ENCODE assay signal across 11 mouse cellular contexts in genomic region chr4:133406313-133407056, GRCm38 (mm10). TPM values are rescaled to one million over a fixed set of nuclear protein-coding genes. Genes with fewer than 3 reads are reported as not detected.
DNase-seq lines count a peak whose midpoint lies in the region; ATAC-seq and TF ChIP-seq lines count a peak whose summit lies in the region.
"Had no signal": no experiment of that assay in that cellular context is flagged by ENCODE, and none has a peak within 500 bp of the region (broad histone marks: within the 10 kb centered on the region; RNA-seq: fewer than 3 reads in every experiment).

No protein-coding gene starts in this region.

- 0 out of 2 replicates have a peak, but pooled peaks cover 7% of the 10 kb centered on the region for H3K36me3 ChIP-seq in heart, embryonic 10.5 days
- H3K36me3 ChIP-seq in liver, embryonic 13.5 days, result peaks cover 11% of the 10 kb centered on the region
- H3K36me3 ChIP-seq in liver, postnatal 0 days (replicated peaks; ENCODE audit: insufficient read depth, low read length), result peaks cover 2% of the 10 kb centered on the region; the same call in 1 of the 2 replicates
- H3K36me3 ChIP-seq in embryonic facial prominence, embryonic 14.5 days (ENCODE audit: control insufficient read depth, insufficient read depth, low read length), result no peaks in the 10 kb centered on the region
- no peaks in the 10 kb centered on the region for H3K36me3 ChIP-seq in myocyte (ENCODE audit: control insufficient read depth, insufficient read depth)

- no peak for ATAC-seq in liver, embryonic 13.5 days (ENCODE audit: low read depth)
- ATAC-seq in liver, postnatal 0 days, result no peak
- peak; percentile 34; the same call in 1 of the 2 replicates for ATAC-seq in embryonic facial prominence, embryonic 14.5 days (ENCODE audit: low read depth)
- ATAC-seq: CD4-positive, CD25-positive, alpha-beta regulatory T cell, adult 4 months had no signal

- TF ChIP-seq POLR2A in myocyte (IDR thresholded peaks at IDR 0.05; ENCODE audit: insufficient read length, low read depth), result no peak

- intact Hi-C loops in heart, postnatal 25 days (cut with DNase I), result no loop called here
- intact Hi-C loops in left cerebral cortex, postnatal 14 days (cut with DNase I), result no loop called here

- H3K27me3 ChIP-seq in heart, embryonic 10.5 days (ENCODE audit: insufficient read depth, poor library complexity, severe bottlenecking), result no peaks in the 10 kb centered on the region
- no peaks in the 10 kb centered on the region for H3K27me3 ChIP-seq in liver, embryonic 13.5 days
- H3K27me3 ChIP-seq in liver, postnatal 0 days (ENCODE audit: insufficient read depth, low read length), result no peaks in the 10 kb centered on the region
- H3K27me3 ChIP-seq in embryonic facial prominence, embryonic 14.5 days (replicated peaks; ENCODE audit: control insufficient read depth, insufficient read depth, low read length), result no peaks in the 10 kb centered on the region
- no peaks in the 10 kb centered on the region for H3K27me3 ChIP-seq in myocyte (ENCODE audit: control insufficient read depth, insufficient read depth, insufficient read length)

- H3K4me2 ChIP-seq in liver, embryonic 13.5 days, result no peak overlapping the region
- H3K4me2 ChIP-seq in liver, postnatal 0 days (ENCODE audit: low read depth, low read length), result no peak overlapping the region
- H3K4me2 ChIP-seq in embryonic facial prominence, embryonic 14.5 days (ENCODE audit: low read depth, low read length), result no peak overlapping the region
- peak overlapping the region; percentile 68 for H3K4me2 ChIP-seq in myocyte (ENCODE audit: low read depth)

- WGBS in heart, embryonic 10.5 days, result 40% methylated on average over 8 of the region's 8 CpGs
- WGBS in liver, embryonic 13.5 days (ENCODE audit: insufficient replicate concordance), result 63% methylated on average over 8 of the region's 8 CpGs
- WGBS in liver, postnatal 0 days (ENCODE audit: insufficient replicate concordance), result 72% methylated on average over 8 of the region's 8 CpGs
- 64% methylated on average over 8 of the region's 8 CpGs for WGBS in embryonic facial prominence, embryonic 14.5 days

- DNase-seq in heart, embryonic 10.5 days (ENCODE audit: low spot score), result no peak
- DNase-seq in heart, postnatal 25 days (ENCODE audit: low spot score), result no peak
- DNase-seq in liver, embryonic 13.5 days, result no peak
- DNase-seq in liver, postnatal 0 days, result no peak
- peak; percentile 70 for DNase-seq in embryonic facial prominence, embryonic 14.5 days (ENCODE audit: low spot score)
- no peak for DNase-seq in left cerebral cortex, postnatal 14 days (ENCODE audit: low spot score in 2 of 2)
- DNase-seq in cerebellum, adult 11-12 months, result no peak
- DNase-seq: embryo, embryonic 11 days had no signal

- H3K4me3 ChIP-seq in heart, embryonic 10.5 days, result peak overlapping the region; percentile 15; the same call in 1 of the 2 replicates
- H3K4me3 ChIP-seq in liver, embryonic 13.5 days (replicated peaks), result no peak overlapping the region
- H3K4me3 ChIP-seq in liver, postnatal 0 days (ENCODE audit: low read depth, low read length), result no peak overlapping the region
- H3K4me3 ChIP-seq in embryonic facial prominence, embryonic 14.5 days (ENCODE audit: low read depth, low read length), result no peak overlapping the region
- H3K4me3 ChIP-seq in myocyte, result no peak overlapping the region

- no peak overlapping the region for H3K9ac ChIP-seq in liver, embryonic 13.5 days
- H3K9ac ChIP-seq in liver, postnatal 0 days (replicated peaks), result no peak overlapping the region
- no peak overlapping the region for H3K9ac ChIP-seq in embryonic facial prominence, embryonic 14.5 days (ENCODE audit: low read depth, low read length)

- TF ChIP-seq EP300 in liver, postnatal 0 days (IDR thresholded peaks at IDR 0.05; ENCODE audit: low read depth), result no peak

- peaks cover 16% of the 10 kb centered on the region for H3K79me2 ChIP-seq in myocyte (ENCODE audit: control insufficient read depth, insufficient read depth)

- H3ac ChIP-seq in myocyte (ENCODE audit: control insufficient read depth, insufficient read length), result no peak overlapping the region

- no peaks in the 10 kb centered on the region for H3K9me3 ChIP-seq in heart, embryonic 10.5 days
- H3K9me3 ChIP-seq in liver, embryonic 13.5 days (replicated peaks), result no peaks in the 10 kb centered on the region
- H3K9me3 ChIP-seq in liver, postnatal 0 days (ENCODE audit: low read length), result no peaks in the 10 kb centered on the region
- no peaks in the 10 kb centered on the region for H3K9me3 ChIP-seq in embryonic facial prominence, embryonic 14.5 days (ENCODE audit: control insufficient read depth, low read length)

- H3K27ac ChIP-seq in heart, embryonic 10.5 days, result peak overlapping the region; percentile 79
- peak overlapping the region; percentile 10; the same call in 1 of the 2 replicates for H3K27ac ChIP-seq in liver, embryonic 13.5 days
- H3K27ac ChIP-seq in liver, postnatal 0 days (ENCODE audit: low read depth), result no peak overlapping the region
- peak overlapping the region; percentile 50 for H3K27ac ChIP-seq in embryonic facial prominence, embryonic 14.5 days (replicated peaks; ENCODE audit: low read depth, low read length)
- H3K27ac ChIP-seq: macrophage had no signal

- no peak for TF ChIP-seq CTCF in liver, postnatal 0 days (IDR thresholded peaks at IDR 0.05; ENCODE audit: low read depth)

- H3K4me1 ChIP-seq in heart, embryonic 10.5 days, result peaks cover 49% of the 10 kb centered on the region
- peaks cover 68% of the 10 kb centered on the region for H3K4me1 ChIP-seq in liver, embryonic 13.5 days (replicated peaks)
- 0 out of 2 replicates have a peak, but pooled peaks cover 7% of the 10 kb centered on the region for H3K4me1 ChIP-seq in liver, postnatal 0 days (ENCODE audit: insufficient read depth)
- peaks cover 17% of the 10 kb centered on the region for H3K4me1 ChIP-seq in embryonic facial prominence, embryonic 14.5 days (ENCODE audit: control insufficient read depth, insufficient read depth, low read length)

TF ChIP-seq in myocyte, 11 proteins besides CTCF, POLR2A, EP300 and RAD21:
- TF ChIP-seq TCF12 (IDR thresholded peaks at IDR 0.05; ENCODE audit: insufficient read depth, poor library complexity, severe bottlenecking) (peak; percentile 54), REST (IDR thresholded peaks at IDR 0.05; ENCODE audit: insufficient read depth, insufficient read length) (no peak), CEBPB (IDR thresholded peaks at IDR 0.05; ENCODE audit: insufficient read depth, poor library complexity, severe bottlenecking) (no peak), TCF3 (IDR thresholded peaks at IDR 0.05; ENCODE audit: insufficient read length, low read depth) (peak; percentile 56), SRF (IDR thresholded peaks at IDR 0.05; ENCODE audit: control insufficient read depth, insufficient read length, low read depth) (no peak), MYOG (IDR thresholded peaks at IDR 0.05; ENCODE audit: control insufficient read depth in 1 of 3, insufficient read depth in 1 of 3, insufficient read length in 2 of 3, low read depth in 2 of 3) (peak; percentile 67 to 93 (median 68)), MAX (IDR thresholded peaks at IDR 0.05; ENCODE audit: low read depth) (no peak), POLR2AphosphoS2 (IDR thresholded peaks at IDR 0.05; ENCODE audit: insufficient read length, low read depth) (no peak), USF1 (IDR thresholded peaks at IDR 0.05; ENCODE audit: low read depth) (no peak), MYOD1 (IDR thresholded peaks at IDR 0.05; ENCODE audit: control insufficient read depth in 1 of 3, insufficient read length in 2 of 3, low read depth in 2 of 3) (peak; percentile 49 to 90 (median 82)), E2F4 (IDR thresholded peaks at IDR 0.05; ENCODE audit: insufficient read depth) (no peak)

RNA-seq across cellular contexts. Expression of gene Slc9a1, which starts 37.0 kb away (rescaled TPM):
- polyA plus RNA-seq in heart, embryonic 10.5 days (2016; fragmentation: Nextera tagmentation; extraction: Ambion mirVana), result 7.6 and 8.2 TPM in 2 replicates
- total RNA-seq in heart, postnatal 25 days (2021), result 10 to 100 TPM; 16.3 to 20.0 TPM
- polyA plus RNA-seq in liver, embryonic 13.5 days (2015; fragmentation: Nextera tagmentation; extraction: Ambion mirVana), result 2.7 and 3.1 TPM in 2 replicates
- 1.8 TPM in 2 replicates for polyA plus RNA-seq in liver, postnatal 0 days (2015; fragmentation: Nextera tagmentation; extraction: Ambion mirVana)
- 9.2 and 11.0 TPM in 2 replicates for polyA plus RNA-seq in embryonic facial prominence, embryonic 14.5 days (2014; fragmentation: Nextera tagmentation; extraction: Ambion mirVana)
- polyA plus RNA-seq in myocyte (2012; fragmentation: generic; extraction: Trizol), result 23.3 TPM
- total RNA-seq in left cerebral cortex, postnatal 14 days (2021), result 10 to 100 TPM; 41.5 to 46.7 TPM

RNA-seq across cellular contexts. Expression of gene Wdtc1, which starts 53.2 kb away (rescaled TPM):
- polyA plus RNA-seq in heart, embryonic 10.5 days (2016; fragmentation: Nextera tagmentation; extraction: Ambion mirVana), result 13.4 and 14.2 TPM in 2 replicates
- 10 to 100 TPM; 81.2 to 82.7 TPM for total RNA-seq in heart, postnatal 25 days (2021)
- polyA plus RNA-seq in liver, embryonic 13.5 days (2015; fragmentation: Nextera tagmentation; extraction: Ambion mirVana), result 5.5 and 7.1 TPM in 2 replicates
- polyA plus RNA-seq in liver, postnatal 0 days (2015; fragmentation: Nextera tagmentation; extraction: Ambion mirVana), result 5.3 and 5.5 TPM in 2 replicates
- 17.4 and 17.6 TPM in 2 replicates for polyA plus RNA-seq in embryonic facial prominence, embryonic 14.5 days (2014; fragmentation: Nextera tagmentation; extraction: Ambion mirVana)
- 53.1 TPM for polyA plus RNA-seq in myocyte (2012; fragmentation: generic; extraction: Trizol)
- total RNA-seq in left cerebral cortex, postnatal 14 days (2021), result 10 to 100 TPM; 56.6 to 60.8 TPM
